Mouse (Mus musculus) adipocyte (in vitro differentiated cells): ENCODE data around the gene Svopl.

ENCODE experiments used
- DNase-seq: peaks from one replicate; pipeline ENCODE4 v3.0.0-alpha.2; 2016; ENCODE audit warnings: low spot score

The Svopl gene

GRCm38 (mm10) chr6:38031924-38032540, 14.8 kb downstream of the Svopl start:
- DNase-seq = peak; percentile 14

GRCm38 (mm10) chr6:38028205-38028604, 18.6 kb downstream of the Svopl start:
- DNase-seq = no peak

GRCm38 (mm10) chr6:38027771-38028170, 19.0 kb downstream of the Svopl start:
- no peak for DNase-seq

- peak; percentile 17 for DNase-seq
These were observed 23.5 kb downstream of the Svopl start for GRCm38 (mm10) chr6:38023284-38023683.

GRCm38 (mm10) chr6:38021406-38021805, 25.4 kb downstream of the Svopl start:
- DNase-seq = no peak

GRCm38 (mm10) chr6:38012829-38013228, 34.0 kb downstream of the Svopl start:
- DNase-seq = no peak

- peak; percentile 73 for DNase-seq
These were observed 39.3 kb downstream of the Svopl start for GRCm38 (mm10) chr6:38007459-38007858.

- DNase-seq = no peak
These were observed 79.4 kb downstream of the Svopl start for GRCm38 (mm10) chr6:37967386-37967785.

GRCm38 (mm10) chr6:37951306-37951705, 95.5 kb downstream of the Svopl start:
- DNase-seq = no peak

- DNase-seq = no peak
These were observed 110.3 kb downstream of the Svopl start for GRCm38 (mm10) chr6:37936498-37936897.
